Mouse (Mus musculus): ENCODE measurements around the gene Adamts13.

DNA sequence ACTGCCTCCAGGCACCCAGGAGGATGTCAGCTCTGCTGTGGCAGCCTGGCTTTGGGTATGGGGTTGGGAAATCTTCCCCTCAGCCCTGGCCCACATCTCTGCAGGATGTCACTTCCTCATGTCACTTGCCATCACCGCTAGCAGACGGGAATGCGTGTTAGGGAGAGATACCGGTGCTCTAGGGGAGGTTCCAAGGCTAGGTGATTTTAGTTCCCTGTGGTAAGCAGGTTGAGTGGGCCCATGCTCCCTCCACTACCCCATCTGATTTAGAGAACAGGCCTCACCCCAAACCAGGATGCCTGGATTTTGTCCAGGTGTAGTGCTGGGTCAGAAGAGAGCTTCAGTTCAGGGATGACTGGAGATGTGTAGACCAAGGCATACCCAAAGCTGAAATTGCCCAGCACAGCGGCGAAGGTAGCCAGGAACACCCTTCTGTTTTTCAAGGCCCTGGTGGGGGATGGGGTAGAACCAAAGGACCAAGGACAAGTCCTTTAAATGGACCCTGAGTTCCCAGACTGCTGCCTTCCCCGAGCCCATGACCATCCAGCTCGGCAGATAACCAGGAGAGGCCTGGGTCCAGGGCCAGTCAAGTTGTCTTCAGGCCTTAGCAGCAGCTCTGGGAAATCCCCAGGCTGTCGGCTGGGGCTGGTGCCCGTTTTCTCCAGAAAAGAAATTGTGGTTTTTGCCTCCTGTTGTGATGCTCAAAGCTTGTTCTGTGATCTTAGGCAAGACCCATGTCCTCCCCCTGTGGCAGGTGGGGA is 53.8 kb downstream of the Adamts13 start:
- no peak for TF ChIP-seq MAX (IDR thresholded peaks at IDR 0.05)
- no peak for TF ChIP-seq CTCF (IDR thresholded peaks at IDR 0.05; ENCODE audit: control insufficient read depth, insufficient read depth, insufficient read length)
- TF ChIP-seq USF1 (IDR thresholded peaks at IDR 0.05; ENCODE audit: low read depth), result no peak
- TF ChIP-seq MYOD1 (IDR thresholded peaks at IDR 0.05; ENCODE audit: control insufficient read depth, insufficient read length, low read depth), result no peak
- no peak for TF ChIP-seq MYOG (IDR thresholded peaks at IDR 0.05; ENCODE audit: control insufficient read depth, extremely low read depth, insufficient read length)
- no peak for TF ChIP-seq CEBPB (IDR thresholded peaks at IDR 0.05; ENCODE audit: low read depth)
